Mouse (Mus musculus) erythroblast, embryonic 14.5 days (primary cell): ENCODE measurements around the gene Klhl7.

Source experiments
- GATA1 ChIP-seq: IDR thresholded peaks from 2 replicates; pipeline ENCODE4 v1.6.1; 2012; ENCODE audit warnings: low read length, inconsistent platforms, mixed read lengths
- TAL1 ChIP-seq: IDR thresholded peaks from 3 replicates; pipeline ENCODE4 v1.6.1; 2012; ENCODE audit warnings: low read length, inconsistent platforms, mixed read lengths

DNA sequence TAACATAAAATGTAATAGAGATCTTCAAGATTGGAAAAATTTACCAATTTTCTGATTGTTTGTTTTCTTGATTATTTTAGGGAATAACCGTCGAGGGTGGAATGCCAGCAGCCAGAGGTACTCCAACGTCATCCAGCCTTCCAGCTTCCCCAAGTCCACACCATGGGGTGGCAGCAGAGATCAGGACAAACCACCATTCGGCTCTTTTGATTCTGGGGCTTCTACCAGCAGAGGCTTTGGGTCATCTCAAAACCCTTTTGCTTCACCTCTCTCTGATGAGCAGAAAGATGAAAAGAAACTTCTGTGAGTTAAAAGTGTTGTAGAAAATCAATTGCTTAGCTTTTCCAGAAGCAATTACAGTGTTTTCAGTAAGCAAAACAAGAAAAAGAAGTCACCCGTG, 66.9 kb downstream of the Klhl7 start:
- TF ChIP-seq TAL1 (no peak), GATA1 (no peak)
